Mouse (Mus musculus) cerebellum, postnatal 36 days (tissue): ENCODE data around the gene Arl11.
A peak's percentile ranks its signal among the peaks of the same experiment; 100 is the strongest.

Experiments
- DNase-seq, 2 experiments: peaks; one replicate each; pipeline ENCODE4 v3.0.0; 2021 to 2022; ENCODE audit warnings: mixed read lengths in 2 of 2

Gene Arl11

GRCm38 (mm10) chr14:61327618-61328450, 18.3 kb downstream of the Arl11 start:
- peak; percentile 87 to 90 for DNase-seq

DNA sequence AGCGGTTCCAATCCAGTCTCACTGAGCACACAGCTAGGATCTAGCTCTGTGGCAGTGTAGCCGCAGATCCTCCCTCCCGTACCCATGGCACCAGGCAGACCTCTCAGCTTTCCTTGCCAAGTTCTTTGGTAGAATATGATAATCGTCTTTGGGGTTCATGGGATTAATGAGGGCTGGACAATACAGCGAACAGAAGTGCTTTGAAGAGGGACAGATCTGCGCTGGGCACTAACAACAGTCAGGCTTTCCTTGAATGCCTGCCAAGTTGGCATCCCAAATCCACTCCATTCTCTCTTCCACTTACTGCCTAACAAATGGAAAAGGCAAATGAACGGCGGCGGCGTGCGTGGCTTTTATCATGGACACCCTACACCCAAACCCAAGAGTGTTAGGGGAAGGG, 21.0 kb downstream of the Arl11 start:
- peak; percentile 35 to 55 for DNase-seq

DNA sequence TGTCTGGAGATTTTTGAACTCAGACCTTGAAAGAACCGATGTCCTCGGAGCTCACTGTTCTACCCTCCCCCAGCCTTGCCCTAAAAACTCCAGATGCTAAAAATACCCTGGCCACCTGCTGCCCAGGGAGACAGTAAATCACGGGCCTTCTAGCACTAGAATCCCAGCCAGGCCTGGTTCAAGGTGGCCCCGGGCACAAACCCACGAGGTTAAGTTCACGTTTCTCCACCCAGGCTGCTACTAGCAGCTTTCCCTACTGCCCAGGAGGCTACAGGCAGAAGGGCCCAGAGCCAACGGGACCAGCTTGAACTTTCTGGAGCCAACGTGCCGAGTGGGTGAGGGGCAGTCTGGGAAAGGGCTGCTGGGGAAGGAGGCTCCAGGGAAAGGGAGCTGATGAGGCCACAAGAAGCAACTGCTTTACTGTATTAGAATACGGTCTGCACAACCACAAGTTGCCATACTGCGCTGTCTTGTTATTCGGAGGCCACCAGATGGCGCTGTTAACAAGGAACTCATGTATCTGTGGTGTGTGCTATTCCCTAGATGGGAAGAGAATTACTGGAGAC, 21.5 kb downstream of the Arl11 start:
- DNase-seq = peak; percentile 86 to 92

- DNase-seq = no peak
These were observed 29.8 kb downstream of the Arl11 start for GRCm38 (mm10) chr14:61339381-61339780.

DNA sequence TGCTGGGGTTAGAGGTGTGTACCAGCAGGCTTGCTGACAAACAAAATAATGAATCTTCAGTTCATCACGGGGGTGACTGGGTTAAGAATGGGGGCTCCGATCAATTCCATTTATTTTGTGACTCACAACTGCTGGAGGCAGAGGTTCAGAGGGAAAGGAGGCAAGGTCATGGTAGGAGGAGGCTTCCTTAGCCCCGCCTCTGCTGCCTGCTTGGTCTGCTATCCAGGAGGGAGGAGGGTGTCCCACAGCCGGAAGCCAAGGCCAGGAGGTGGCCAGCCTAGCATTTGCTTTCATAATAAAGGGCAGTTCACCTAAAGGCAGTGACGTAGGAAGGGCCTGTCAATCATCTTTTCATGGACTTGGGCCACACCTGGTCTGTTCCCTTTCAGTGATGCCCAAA, 35.0 kb downstream of the Arl11 start:
- DNase-seq = no peak

- DNase-seq = peak; percentile 34 to 47
These were observed 37.5 kb downstream of the Arl11 start for GRCm38 (mm10) chr14:61346827-61347698.

DNA sequence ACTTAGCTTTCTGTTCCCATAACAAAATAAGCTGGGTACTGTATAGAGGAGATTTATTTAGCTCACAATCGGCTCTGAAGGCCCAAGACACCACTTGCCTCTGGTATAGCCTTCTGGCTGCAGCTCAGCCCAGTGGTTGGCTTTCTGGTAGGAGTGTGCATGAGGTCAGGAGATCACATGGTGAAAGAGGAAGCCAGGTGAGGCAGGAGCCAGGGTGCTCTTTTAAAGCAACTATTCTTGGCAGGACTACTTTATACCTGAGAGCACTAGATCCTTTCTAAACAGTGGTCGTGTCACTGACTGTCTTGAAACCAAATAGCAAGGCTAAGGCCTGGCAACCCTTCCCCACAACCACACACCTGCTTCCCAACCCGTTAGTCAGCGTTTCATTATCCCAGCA, 40.3 kb downstream of the Arl11 start:
- DNase-seq = no peak

DNA sequence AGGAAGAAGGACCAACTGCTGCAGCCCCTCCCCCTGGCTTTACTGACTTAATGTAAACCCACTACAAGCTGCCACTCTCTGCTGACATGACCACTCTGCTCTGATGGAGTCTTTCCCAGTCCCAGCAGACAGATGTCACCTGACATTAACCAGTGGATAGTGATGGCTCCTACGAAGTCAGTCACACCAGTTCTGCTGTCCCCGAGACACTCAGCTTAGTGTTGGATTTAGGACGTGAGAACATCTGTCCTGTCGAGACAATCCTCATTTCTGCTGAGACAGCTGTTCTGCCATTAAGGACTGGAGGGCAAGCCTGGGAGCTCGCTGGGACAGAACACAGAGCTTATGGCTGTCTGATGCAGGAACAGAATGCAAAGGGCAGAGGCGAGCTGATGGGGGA, 41.3 kb downstream of the Arl11 start:
- no peak for DNase-seq

DNA sequence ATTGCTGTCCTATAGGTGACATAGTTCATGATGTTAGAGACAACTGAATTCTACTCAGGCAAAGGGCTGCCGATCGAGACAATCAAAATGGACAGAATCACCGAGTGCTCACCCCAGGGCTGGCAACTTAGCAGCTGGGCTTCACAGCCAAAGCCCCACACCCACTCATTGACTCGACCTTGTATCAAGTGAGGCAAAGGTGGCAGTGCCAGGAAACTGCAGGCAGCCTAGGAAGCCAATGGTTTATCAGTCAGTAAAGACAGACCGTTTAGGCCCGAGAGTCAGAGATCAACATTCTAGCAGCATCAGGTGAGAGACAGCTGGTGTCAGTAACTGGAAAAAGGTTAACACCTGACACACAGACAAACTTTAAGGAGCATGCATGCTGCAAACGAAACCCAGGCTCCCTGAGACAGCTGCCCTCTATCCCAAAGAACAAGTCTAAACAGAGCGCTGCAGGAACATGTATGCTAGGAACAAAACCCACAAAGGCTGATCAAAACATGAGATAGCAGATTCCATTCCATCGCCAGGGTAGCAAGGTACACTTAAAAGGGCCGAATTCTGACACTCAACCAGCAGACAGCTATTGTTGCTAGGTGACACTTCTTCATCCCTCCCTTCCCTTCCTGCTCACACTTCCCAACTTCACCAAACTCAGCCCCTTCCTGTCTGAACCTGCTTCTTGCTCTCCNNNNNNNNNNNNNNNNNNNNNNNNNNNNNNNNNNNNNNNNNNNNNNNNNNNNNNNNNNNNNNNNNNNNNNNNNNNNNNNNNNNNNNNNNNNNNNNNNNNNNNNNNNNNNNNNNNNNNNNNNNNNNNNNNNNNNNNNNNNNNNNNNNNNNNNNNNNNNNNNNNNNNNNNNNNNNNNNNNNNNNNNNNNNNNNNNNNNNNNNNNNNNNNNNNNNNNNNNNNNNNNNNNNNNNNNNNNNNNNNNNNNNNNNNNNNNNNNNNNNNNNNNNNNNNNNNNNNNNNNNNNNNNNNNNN, 45.0 kb downstream of the Arl11 start:
- no peak for DNase-seq

GRCm38 (mm10) chr14:61360131-61360980, 50.8 kb downstream of the Arl11 start, which contains the start of gene Ebpl:
Ebpl (minus strand) TSS chr14:61360439.
- peak; percentile 85 to 91 for DNase-seq

- no peak for DNase-seq
These were observed 51.5 kb downstream of the Arl11 start for GRCm38 (mm10) chr14:61360981-61361511.
